Mouse (Mus musculus) kidney, embryonic 14.5 days (tissue): ENCODE results near the gene Ghrh. TPM values are rescaled to one million over a fixed set of nuclear protein-coding genes. Genes with fewer than 3 reads are reported as not detected.

ENCODE experiments used
- ATAC-seq: fragments of 200-750 bp; cut with Nextera tagmentation; 2 replicates; pipeline ENCODE4 v1.8.0; 2017; ENCODE audit warnings: moderate number of reproducible peaks, mild to moderate bottlenecking, moderate TSS enrichment, moderate library complexity; ENCODE audit not compliant: low FRiP score, low TSS enrichment
- H3K27ac ChIP-seq: fragments of 300-500 bp; sonication (generic); 2 replicates; pipeline ENCODE4 v1.5.1; 2014; ENCODE audit warnings: low read depth, mild to moderate bottlenecking, low read length, moderate library complexity, mixed read lengths
- H3K27me3 ChIP-seq: fragments of 300-500 bp; sonication (generic); 2 replicates; pipeline ENCODE4 v1.6.1; 2014; ENCODE audit warnings: mild to moderate bottlenecking, low read length; ENCODE audit not compliant: control insufficient read depth, insufficient read depth
- H3K36me3 ChIP-seq: fragments of 300-500 bp; sonication (generic); 2 replicates; pipeline ENCODE4 v1.6.1; 2014; ENCODE audit warnings: low read length, mixed read lengths; ENCODE audit not compliant: control insufficient read depth, insufficient read depth
- H3K4me1 ChIP-seq: fragments of 300-500 bp; sonication (generic); 2 replicates; pipeline ENCODE4 v1.6.1; 2014; ENCODE audit warnings: low read length, mixed read lengths; ENCODE audit not compliant: control insufficient read depth, insufficient read depth
- H3K4me2 ChIP-seq: fragments of 300-500 bp; sonication (generic); replicated peaks from 2 replicates; pipeline ENCODE4 v1.6.1; 2014; ENCODE audit warnings: low read depth, mild to moderate bottlenecking, low read length
- H3K4me3 ChIP-seq: fragments of 300-500 bp; sonication (generic); 2 replicates; pipeline ENCODE4 v1.5.1; 2014; ENCODE audit warnings: mild to moderate bottlenecking, low read length
- H3K9ac ChIP-seq: fragments of 300-500 bp; sonication (generic); 2 replicates; pipeline ENCODE4 v1.6.1; 2014; ENCODE audit warnings: low read depth, mild to moderate bottlenecking, low read length, moderate library complexity
- H3K9me3 ChIP-seq: fragments of 300-500 bp; sonication (generic); 2 replicates; pipeline ENCODE4 v1.6.1; 2016; ENCODE audit warnings: low read length; ENCODE audit not compliant: control insufficient read depth
- WGBS: fragments of 180-500 bp; shearing (Covaris S2); extraction: QIAGEN DNeasy Blood & Tissue Kit; methylation state at CpG from one replicate; pipeline ENCODE4 v1.1.7; 2014; 5-methylcytosine and 5-hydroxymethylcytosine counted together
- polyA plus RNA-seq: library from polyadenylated mRNA; unstranded; fragments of >200 nt; fragmentation: Nextera tagmentation; extraction: Ambion mirVana; gene quantifications from 2 replicates; pipeline ENCODE4 v1.2.1, GENCODE M21; 2014

The Ghrh gene
- polyA plus RNA-seq, 1 experiment from 2014 or later: not detected

GRCm38 (mm10) chr2:157339532-157339931 is 7.8 kb downstream of the Ghrh start:
- no peak overlapping the region for H3K4me2 ChIP-seq
- H3K27me3 ChIP-seq: no peaks in the 10 kb centered on the region
- H3K27ac ChIP-seq: no peak overlapping the region
- ATAC-seq: no peak
- H3K4me3 ChIP-seq: no peak overlapping the region
- no peaks in the 10 kb centered on the region for H3K9me3 ChIP-seq
- H3K36me3 ChIP-seq: no peaks in the 10 kb centered on the region
- 81% methylated on average over 7 of the region's 7 CpGs for WGBS
- no peak overlapping the region for H3K9ac ChIP-seq
- H3K4me1 ChIP-seq: no peaks in the 10 kb centered on the region

DNA sequence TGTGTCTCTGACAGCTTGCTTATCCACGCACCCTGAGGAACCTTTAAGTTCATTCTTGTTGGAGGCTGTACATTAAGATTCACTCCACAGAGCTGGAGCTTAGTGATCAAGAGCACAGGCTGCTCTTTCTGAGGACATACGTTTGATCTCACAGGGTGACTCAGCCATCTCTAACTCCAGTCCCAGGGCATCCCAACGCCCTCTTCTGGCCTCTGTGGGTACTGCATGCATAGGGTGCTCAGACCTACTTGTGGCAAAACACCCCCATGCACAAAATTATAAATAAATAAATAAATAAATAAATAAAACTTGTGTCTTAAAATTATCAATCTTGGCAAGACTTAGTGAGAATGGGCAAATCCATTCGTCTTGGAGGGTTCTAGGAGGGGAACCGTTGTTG is 8.6 kb downstream of the Ghrh start:
- Histone ChIP-seq H3K4me2 (no peak overlapping the region), H3K4me3 (no peak overlapping the region), H3K36me3 (no peaks in the 10 kb centered on the region), H3K9ac (no peak overlapping the region), H3K27ac (no peak overlapping the region), H3K9me3 (no peaks in the 10 kb centered on the region), H3K27me3 (no peaks in the 10 kb centered on the region), H3K4me1 (no peaks in the 10 kb centered on the region)
- 44% methylated on average over 5 of the region's 5 CpGs for WGBS
- no peak for ATAC-seq

DNA sequence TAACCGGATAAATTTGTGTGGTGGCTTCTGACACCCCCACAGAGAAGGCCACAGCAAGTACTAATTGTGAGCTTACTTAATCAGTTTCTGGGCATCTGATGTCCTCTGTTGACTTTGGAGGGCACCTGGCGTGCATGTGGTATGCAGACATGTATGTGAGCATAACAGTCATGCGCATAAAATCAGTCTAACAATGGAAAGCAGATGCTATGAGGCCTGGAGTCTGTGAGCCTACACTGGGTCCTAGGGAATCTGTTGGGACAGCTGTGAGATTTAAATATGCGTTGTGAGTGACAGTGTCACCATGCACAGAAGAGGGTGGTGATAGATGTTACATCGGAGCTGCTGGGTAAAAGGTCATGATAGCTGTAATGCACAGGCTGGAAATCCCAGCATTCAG is 15.2 kb downstream of the Ghrh start:
- ATAC-seq: no peak
- Histone ChIP-seq H3K27ac (no peak overlapping the region), H3K27me3 (no peaks in the 10 kb centered on the region), H3K9me3 (no peaks in the 10 kb centered on the region), H3K4me3 (no peak overlapping the region), H3K4me1 (no peaks in the 10 kb centered on the region), H3K36me3 (peaks cover 7% of the 10 kb centered on the region; the same call in 1 of the 2 replicates), H3K9ac (no peak overlapping the region), H3K4me2 (no peak overlapping the region)
- WGBS: 88% methylated on average over 5 of the region's 5 CpGs

- Histone ChIP-seq H3K4me3 (no peak overlapping the region), H3K9ac (no peak overlapping the region), H3K27ac (no peak overlapping the region), H3K9me3 (no peaks in the 10 kb centered on the region), H3K36me3 (peaks cover 39% of the 10 kb centered on the region), H3K4me1 (no peaks in the 10 kb centered on the region), H3K27me3 (no peaks in the 10 kb centered on the region), H3K4me2 (no peak overlapping the region)
- no peak for ATAC-seq
- WGBS: 31% methylated on average over 11 of the region's 11 CpGs
Measured at GRCm38 (mm10) chr2:157328570-157328969, 18.7 kb downstream of the Ghrh start.

GRCm38 (mm10) chr2:157328106-157328505 is 19.2 kb downstream of the Ghrh start:
- Histone ChIP-seq H3K27me3 (no peaks in the 10 kb centered on the region), H3K36me3 (peaks cover 44% of the 10 kb centered on the region), H3K4me1 (no peaks in the 10 kb centered on the region), H3K4me2 (no peak overlapping the region), H3K9me3 (no peaks in the 10 kb centered on the region), H3K9ac (no peak overlapping the region), H3K27ac (no peak overlapping the region), H3K4me3 (no peak overlapping the region)
- ATAC-seq: no peak
- WGBS: 43% methylated on average over 5 of the region's 5 CpGs

DNA sequence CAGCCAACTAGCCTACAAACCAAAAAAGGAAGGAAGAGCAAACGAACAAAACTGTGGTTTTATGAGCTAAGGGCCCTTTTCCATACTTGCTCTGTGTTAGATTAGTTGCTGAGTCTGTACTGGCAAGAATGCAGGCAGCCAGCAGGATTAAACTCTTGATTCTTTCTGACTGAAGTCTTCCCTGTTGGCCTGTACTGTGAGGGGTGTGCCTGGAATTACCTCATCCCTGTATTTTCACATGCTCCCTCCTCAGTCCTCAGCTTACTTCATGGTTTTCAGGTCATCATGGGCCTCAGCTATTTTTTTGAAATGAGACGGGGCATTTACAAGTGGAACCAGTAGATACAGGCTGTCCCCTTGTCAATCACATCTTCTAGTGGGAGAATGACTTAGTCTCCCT is 22.1 kb downstream of the Ghrh start:
- Histone ChIP-seq H3K9me3 (no peaks in the 10 kb centered on the region), H3K27me3 (no peaks in the 10 kb centered on the region), H3K36me3 (peaks cover 72% of the 10 kb centered on the region), H3K4me1 (no peaks in the 10 kb centered on the region), H3K27ac (no peak overlapping the region), H3K9ac (no peak overlapping the region), H3K4me2 (no peak overlapping the region), H3K4me3 (no peak overlapping the region)
- 91% methylated on average over 2 of the region's 2 CpGs for WGBS
- no peak for ATAC-seq

GRCm38 (mm10) chr2:157322029-157322766 is 25.1 kb downstream of the Ghrh start:
- Histone ChIP-seq H3K36me3 (peaks cover 93% of the 10 kb centered on the region), H3K4me2 (no peak overlapping the region)
- no peak for ATAC-seq

GRCm38 (mm10) chr2:157320886-157321285 is 26.4 kb downstream of the Ghrh start:
- no peak overlapping the region for H3K4me3 ChIP-seq
- no peaks in the 10 kb centered on the region for H3K9me3 ChIP-seq
- WGBS: 70% methylated on average over 5 of the region's 5 CpGs
- H3K36me3 ChIP-seq: peaks cover 93% of the 10 kb centered on the region
- H3K4me2 ChIP-seq: no peak overlapping the region
- ATAC-seq: no peak
- H3K9ac ChIP-seq: no peak overlapping the region
- no peak overlapping the region for H3K27ac ChIP-seq
- H3K27me3 ChIP-seq: no peaks in the 10 kb centered on the region
- no peaks in the 10 kb centered on the region for H3K4me1 ChIP-seq

More at GRCm38 (mm10) chr2:157322029-157322766, 25.1 kb downstream of the Ghrh start:
- Histone ChIP-seq H3K27ac (no peak overlapping the region), H3K27me3 (no peaks in the 10 kb centered on the region), H3K9ac (no peak overlapping the region), H3K4me1 (no peaks in the 10 kb centered on the region), H3K9me3 (no peaks in the 10 kb centered on the region), H3K4me3 (no peak overlapping the region)
- WGBS: 86% methylated on average over 5 of the region's 5 CpGs

GRCm38 (mm10) chr2:157320135-157320534 is 27.2 kb downstream of the Ghrh start:
- 66% methylated on average over 8 of the region's 8 CpGs for WGBS
- no peaks in the 10 kb centered on the region for H3K9me3 ChIP-seq
- H3K4me1 ChIP-seq: no peaks in the 10 kb centered on the region

More at GRCm38 (mm10) chr2:157320135-157320534, 27.2 kb downstream of the Ghrh start:
- H3K4me2 ChIP-seq: no peak overlapping the region
- no peak overlapping the region for H3K27ac ChIP-seq
- H3K27me3 ChIP-seq: no peaks in the 10 kb centered on the region
- H3K4me3 ChIP-seq: no peak overlapping the region
- ATAC-seq: no peak
- peaks cover 94% of the 10 kb centered on the region for H3K36me3 ChIP-seq
- no peak overlapping the region for H3K9ac ChIP-seq
